Mouse (Mus musculus): Measurements from ENCODE around the gene Tnfsf18. TPM values are rescaled to one million over a fixed set of nuclear protein-coding genes. Genes with fewer than 3 reads are reported as not detected.

The Tnfsf18 gene
- polyA plus RNA-seq, 1 experiment from 2014 or later, result not detected

- H3K9me3 ChIP-seq (replicated peaks), result no peaks in the 10 kb centered on the region
- WGBS (ENCODE audit: insufficient replicate concordance), result 54% methylated on average over 6 of the region's 6 CpGs
- no peaks in the 10 kb centered on the region for H3K36me3 ChIP-seq
- no peak overlapping the region for H3K27ac ChIP-seq
- H3K4me2 ChIP-seq, result no peak overlapping the region
- no peak overlapping the region for H3K4me3 ChIP-seq (replicated peaks)
- H3K4me1 ChIP-seq (replicated peaks), result no peaks in the 10 kb centered on the region
- H3K27me3 ChIP-seq, result no peaks in the 10 kb centered on the region
- ATAC-seq (ENCODE audit: low read depth) (no peak), DNase-seq (no peak)
- H3K9ac ChIP-seq, result no peak overlapping the region
These were observed 5.8 kb downstream of the Tnfsf18 start for GRCm38 (mm10) chr1:161500114-161500810.

GRCm38 (mm10) chr1:161500811-161501146, 6.3 kb downstream of the Tnfsf18 start:
- ATAC-seq (ENCODE audit: low read depth), result no peak
- Histone ChIP-seq H3K27ac (no peak overlapping the region), H3K4me3 (replicated peaks) (no peak overlapping the region), H3K4me1 (replicated peaks) (no peaks in the 10 kb centered on the region), H3K27me3 (no peaks in the 10 kb centered on the region), H3K9ac (no peak overlapping the region), H3K4me2 (no peak overlapping the region), H3K36me3 (no peaks in the 10 kb centered on the region), H3K9me3 (replicated peaks) (no peaks in the 10 kb centered on the region)
- 47% methylated on average over 4 of the region's 4 CpGs for WGBS (ENCODE audit: insufficient replicate concordance)
- DNase-seq, result no peak

GRCm38 (mm10) chr1:161506317-161506716, 11.9 kb downstream of the Tnfsf18 start:
- Histone ChIP-seq H3K4me2 (no peak overlapping the region), H3K27me3 (no peaks in the 10 kb centered on the region)
- WGBS (ENCODE audit: insufficient replicate concordance), result 67% methylated on average over 4 of the region's 4 CpGs

GRCm38 (mm10) chr1:161507623-161508047, 13.2 kb downstream of the Tnfsf18 start:
- H3K36me3 ChIP-seq, result no peaks in the 10 kb centered on the region
- no peaks in the 10 kb centered on the region for H3K9me3 ChIP-seq (replicated peaks)
- 48% methylated on average over 3 of the region's 3 CpGs for WGBS (ENCODE audit: insufficient replicate concordance)
- H3K27me3 ChIP-seq, result no peaks in the 10 kb centered on the region
- ATAC-seq (ENCODE audit: low read depth) (no peak), DNase-seq (no peak)
- no peak overlapping the region for H3K4me2 ChIP-seq
- no peak overlapping the region for H3K4me3 ChIP-seq (replicated peaks)
- H3K4me1 ChIP-seq (replicated peaks), result no peaks in the 10 kb centered on the region
- no peak overlapping the region for H3K27ac ChIP-seq
- H3K9ac ChIP-seq, result no peak overlapping the region

More at GRCm38 (mm10) chr1:161506317-161506716, 11.9 kb downstream of the Tnfsf18 start:
- H3K9me3 ChIP-seq (replicated peaks), result no peaks in the 10 kb centered on the region
- H3K4me1 ChIP-seq (replicated peaks), result no peaks in the 10 kb centered on the region
- H3K27ac ChIP-seq, result no peak overlapping the region
- no peak for ATAC-seq (ENCODE audit: low read depth)
- H3K4me3 ChIP-seq (replicated peaks), result no peak overlapping the region
- no peak overlapping the region for H3K9ac ChIP-seq
- H3K36me3 ChIP-seq, result no peaks in the 10 kb centered on the region
- no peak for DNase-seq

- ATAC-seq (ENCODE audit: low read depth) (no peak), DNase-seq (no peak)
- H3K4me2 ChIP-seq, result no peak overlapping the region
- H3K36me3 ChIP-seq, result no peaks in the 10 kb centered on the region
- no peak overlapping the region for H3K9ac ChIP-seq
- no peak overlapping the region for H3K4me3 ChIP-seq (replicated peaks)
- H3K9me3 ChIP-seq (replicated peaks), result no peaks in the 10 kb centered on the region
- WGBS (ENCODE audit: insufficient replicate concordance), result 35% methylated on average over 3 of the region's 3 CpGs
- no peaks in the 10 kb centered on the region for H3K27me3 ChIP-seq
- no peaks in the 10 kb centered on the region for H3K4me1 ChIP-seq (replicated peaks)
- H3K27ac ChIP-seq, result no peak overlapping the region
These were observed 22.9 kb downstream of the Tnfsf18 start for GRCm38 (mm10) chr1:161517355-161517754.

- Histone ChIP-seq H3K9ac (no peak overlapping the region), H3K27me3 (no peaks in the 10 kb centered on the region), H3K27ac (no peak overlapping the region), H3K4me2 (no peak overlapping the region), H3K4me1 (replicated peaks) (no peaks in the 10 kb centered on the region), H3K4me3 (replicated peaks) (no peak overlapping the region), H3K9me3 (replicated peaks) (no peaks in the 10 kb centered on the region), H3K36me3 (no peaks in the 10 kb centered on the region)
- DNase-seq (no peak), ATAC-seq (ENCODE audit: low read depth) (no peak)
- WGBS (ENCODE audit: insufficient replicate concordance), result 23% methylated on average over 1 of the region's 1 CpGs
These were observed 25.8 kb downstream of the Tnfsf18 start for GRCm38 (mm10) chr1:161520223-161520622.

- Histone ChIP-seq H3K27me3 (no peaks in the 10 kb centered on the region), H3K4me3 (replicated peaks) (no peak overlapping the region), H3K27ac (no peak overlapping the region), H3K36me3 (no peaks in the 10 kb centered on the region), H3K9me3 (replicated peaks) (no peaks in the 10 kb centered on the region; the same call in 1 of the 2 replicates), H3K4me2 (no peak overlapping the region), H3K4me1 (replicated peaks) (no peaks in the 10 kb centered on the region), H3K9ac (no peak overlapping the region)
- DNase-seq, result no peak
- WGBS (ENCODE audit: insufficient replicate concordance), result 51% methylated on average over 1 of the region's 1 CpGs
- no peak for ATAC-seq (ENCODE audit: low read depth)
These were observed 33.7 kb downstream of the Tnfsf18 start for GRCm38 (mm10) chr1:161528173-161528572.

GRCm38 (mm10) chr1:161550596-161551095, 56.2 kb downstream of the Tnfsf18 start:
- no peak overlapping the region for H3K4me2 ChIP-seq
- no peak for DNase-seq

GRCm38 (mm10) chr1:161552098-161552497, 57.6 kb downstream of the Tnfsf18 start:
- Histone ChIP-seq H3K4me2 (no peak overlapping the region), H3K9me3 (replicated peaks) (no peaks in the 10 kb centered on the region), H3K27me3 (no peaks in the 10 kb centered on the region), H3K27ac (no peak overlapping the region), H3K4me3 (replicated peaks) (no peak overlapping the region), H3K36me3 (no peaks in the 10 kb centered on the region), H3K9ac (no peak overlapping the region), H3K4me1 (replicated peaks) (no peaks in the 10 kb centered on the region)
- DNase-seq (no peak), ATAC-seq (ENCODE audit: low read depth) (no peak)
- 43% methylated on average over 2 of the region's 2 CpGs for WGBS (ENCODE audit: insufficient replicate concordance)

More at GRCm38 (mm10) chr1:161550596-161551095, 56.2 kb downstream of the Tnfsf18 start:
- H3K9me3 ChIP-seq (replicated peaks), result no peaks in the 10 kb centered on the region
- H3K27me3 ChIP-seq, result no peaks in the 10 kb centered on the region
- no peaks in the 10 kb centered on the region for H3K4me1 ChIP-seq (replicated peaks)
- H3K9ac ChIP-seq, result no peak overlapping the region
- H3K27ac ChIP-seq, result no peak overlapping the region
- no peaks in the 10 kb centered on the region for H3K36me3 ChIP-seq
- ATAC-seq (ENCODE audit: low read depth), result no peak
- H3K4me3 ChIP-seq (replicated peaks), result no peak overlapping the region
- 69% methylated on average over 5 of the region's 5 CpGs for WGBS (ENCODE audit: insufficient replicate concordance)

Other genes starting within 250 kb of the Tnfsf18 start
- 457 and 472 TPM in 2 replicates for gene Prdx6, start 243.4 kb upstream of the Tnfsf18 start, polyA plus RNA-seq (2015; fragmentation: Nextera tagmentation; extraction: Ambion mirVana)
- 0.05 TPM in 1 of 2 replicates, not detected in the other for gene Tnfsf4, start 99.2 kb upstream of the Tnfsf18 start, polyA plus RNA-seq (2015; fragmentation: Nextera tagmentation; extraction: Ambion mirVana)